Mouse (Mus musculus): ENCODE data around the gene Msi2. TPM values are rescaled to one million over a fixed set of nuclear protein-coding genes. Genes with fewer than 3 reads are reported as not detected.
A peak's percentile ranks its signal among the peaks of the same experiment; 100 is the strongest.

Msi2 gene
- polyA plus RNA-seq, 1 experiment from 2014 or later, result 15.9 TPM

GRCm38 (mm10) chr11:88661444-88662180 lies 56.7 kb downstream of the Msi2 start:
- Histone ChIP-seq H3K4me3 (no peak overlapping the region), H3K9me3 (no peaks in the 10 kb centered on the region), H3K27ac (peak overlapping the region; percentile 60), H3K27me3 (ENCODE audit: insufficient read depth, poor library complexity, severe bottlenecking) (no peaks in the 10 kb centered on the region), H3K36me3 (peaks cover 62% of the 10 kb centered on the region), H3K4me1 (peaks cover 67% of the 10 kb centered on the region)
- no peak for DNase-seq (ENCODE audit: low spot score)
- 76% methylated on average over 11 of the region's 11 CpGs for WGBS

GRCm38 (mm10) chr11:88660404-88660803 lies 57.9 kb downstream of the Msi2 start:
- Histone ChIP-seq H3K27me3 (ENCODE audit: insufficient read depth, poor library complexity, severe bottlenecking) (no peaks in the 10 kb centered on the region), H3K4me1 (peaks cover 69% of the 10 kb centered on the region), H3K36me3 (peaks cover 49% of the 10 kb centered on the region), H3K27ac (no peak overlapping the region), H3K9me3 (no peaks in the 10 kb centered on the region), H3K4me3 (no peak overlapping the region)
- 89% methylated on average over 9 of the region's 9 CpGs for WGBS
- DNase-seq (ENCODE audit: low spot score), result no peak

GRCm38 (mm10) chr11:88658926-88659325 lies 59.4 kb downstream of the Msi2 start:
- Histone ChIP-seq H3K27ac (no peak overlapping the region), H3K27me3 (ENCODE audit: insufficient read depth, poor library complexity, severe bottlenecking) (no peaks in the 10 kb centered on the region), H3K4me1 (peaks cover 69% of the 10 kb centered on the region), H3K36me3 (peaks cover 47% of the 10 kb centered on the region), H3K4me3 (no peak overlapping the region), H3K9me3 (no peaks in the 10 kb centered on the region)
- DNase-seq (ENCODE audit: low spot score), result no peak
- 88% methylated on average over 5 of the region's 5 CpGs for WGBS

- H3K4me1 ChIP-seq, result peaks cover 71% of the 10 kb centered on the region
- H3K4me3 ChIP-seq, result 0 out of 2 replicates have a peak overlapping the region, but pooled peaks have one; percentile 1
- no peaks in the 10 kb centered on the region for H3K27me3 ChIP-seq (ENCODE audit: insufficient read depth, poor library complexity, severe bottlenecking)
- H3K27ac ChIP-seq, result peak overlapping the region; percentile 37; the same call in 1 of the 2 replicates
- WGBS, result 56% methylated on average over 8 of the region's 8 CpGs
- H3K36me3 ChIP-seq, result peaks cover 34% of the 10 kb centered on the region
- no peaks in the 10 kb centered on the region for H3K9me3 ChIP-seq
- no peak for DNase-seq (ENCODE audit: low spot score)
These were observed 62.5 kb downstream of the Msi2 start for GRCm38 (mm10) chr11:88655786-88656185.

GRCm38 (mm10) chr11:88655214-88655566 lies 63.1 kb downstream of the Msi2 start:
- no peak for DNase-seq (ENCODE audit: low spot score)
- 0 out of 2 replicates have a peak overlapping the region, but pooled peaks have one; percentile 57 for H3K27ac ChIP-seq
- WGBS, result 77% methylated on average over 3 of the region's 3 CpGs
- H3K9me3 ChIP-seq, result no peaks in the 10 kb centered on the region
- no peak overlapping the region for H3K4me3 ChIP-seq
- peaks cover 72% of the 10 kb centered on the region for H3K4me1 ChIP-seq
- peaks cover 28% of the 10 kb centered on the region for H3K36me3 ChIP-seq
- H3K27me3 ChIP-seq (ENCODE audit: insufficient read depth, poor library complexity, severe bottlenecking), result no peaks in the 10 kb centered on the region

GRCm38 (mm10) chr11:88654391-88655213 lies 63.7 kb downstream of the Msi2 start:
- Histone ChIP-seq H3K4me3 (no peak overlapping the region), H3K27me3 (ENCODE audit: insufficient read depth, poor library complexity, severe bottlenecking) (no peaks in the 10 kb centered on the region), H3K9me3 (no peaks in the 10 kb centered on the region), H3K4me1 (peaks cover 74% of the 10 kb centered on the region), H3K36me3 (peaks cover 26% of the 10 kb centered on the region), H3K27ac (peak overlapping the region; percentile 69)
- DNase-seq (ENCODE audit: low spot score), result no peak
- whole genome bisulfite sequencing, result 61% methylated on average over 18 of the region's 18 CpGs

- DNase-seq (ENCODE audit: low spot score), result no peak
- H3K27ac ChIP-seq, result peak overlapping the region; percentile 52; the same call in 1 of the 2 replicates
- no peaks in the 10 kb centered on the region for H3K9me3 ChIP-seq
- H3K4me3 ChIP-seq, result no peak overlapping the region
- peaks cover 90% of the 10 kb centered on the region for H3K4me1 ChIP-seq
- WGBS, result 64% methylated on average over 4 of the region's 4 CpGs
- H3K36me3 ChIP-seq, result peaks cover 27% of the 10 kb centered on the region; the same call in 1 of the 2 replicates
- H3K27me3 ChIP-seq (ENCODE audit: insufficient read depth, poor library complexity, severe bottlenecking), result no peaks in the 10 kb centered on the region
These were observed 68.0 kb downstream of the Msi2 start for GRCm38 (mm10) chr11:88650275-88650674.

GRCm38 (mm10) chr11:88649009-88649408 lies 69.3 kb downstream of the Msi2 start:
- Histone ChIP-seq H3K36me3 (peaks cover 29% of the 10 kb centered on the region; the same call in 1 of the 2 replicates), H3K4me3 (no peak overlapping the region), H3K4me1 (peaks cover 89% of the 10 kb centered on the region), H3K9me3 (no peaks in the 10 kb centered on the region), H3K27me3 (ENCODE audit: insufficient read depth, poor library complexity, severe bottlenecking) (no peaks in the 10 kb centered on the region), H3K27ac (peak overlapping the region; percentile 42; the same call in 1 of the 2 replicates)
- WGBS, result 63% methylated on average over 2 of the region's 2 CpGs
- no peak for DNase-seq (ENCODE audit: low spot score)

- Histone ChIP-seq H3K4me3 (0 out of 2 replicates have a peak overlapping the region, but pooled peaks have one; percentile 2), H3K27ac (0 out of 2 replicates have a peak overlapping the region, but pooled peaks have one; percentile 5), H3K9me3 (no peaks in the 10 kb centered on the region), H3K27me3 (ENCODE audit: insufficient read depth, poor library complexity, severe bottlenecking) (no peaks in the 10 kb centered on the region), H3K36me3 (peaks cover 34% of the 10 kb centered on the region; the same call in 1 of the 2 replicates), H3K4me1 (peaks cover 88% of the 10 kb centered on the region)
- 51% methylated on average over 5 of the region's 5 CpGs for WGBS
- DNase-seq (ENCODE audit: low spot score), result no peak
These were observed 69.9 kb downstream of the Msi2 start for GRCm38 (mm10) chr11:88648407-88648806.

- Histone ChIP-seq H3K27ac (no peak overlapping the region), H3K9me3 (no peaks in the 10 kb centered on the region), H3K36me3 (peaks cover 32% of the 10 kb centered on the region; the same call in 1 of the 2 replicates), H3K4me1 (peaks cover 74% of the 10 kb centered on the region), H3K27me3 (ENCODE audit: insufficient read depth, poor library complexity, severe bottlenecking) (no peaks in the 10 kb centered on the region), H3K4me3 (no peak overlapping the region)
- DNase-seq (ENCODE audit: low spot score), result no peak
- WGBS, result 90% methylated on average over 6 of the region's 6 CpGs
These were observed 71.8 kb downstream of the Msi2 start for GRCm38 (mm10) chr11:88646493-88646892.

GRCm38 (mm10) chr11:88645821-88646220 lies 72.5 kb downstream of the Msi2 start:
- DNase-seq (ENCODE audit: low spot score), result no peak

GRCm38 (mm10) chr11:88644719-88645118 lies 73.6 kb downstream of the Msi2 start:
- Histone ChIP-seq H3K4me3 (no peak overlapping the region), H3K27me3 (ENCODE audit: insufficient read depth, poor library complexity, severe bottlenecking) (no peaks in the 10 kb centered on the region), H3K27ac (no peak overlapping the region), H3K4me1 (peaks cover 71% of the 10 kb centered on the region), H3K36me3 (peaks cover 44% of the 10 kb centered on the region; the same call in 1 of the 2 replicates), H3K9me3 (no peaks in the 10 kb centered on the region)
- no peak for DNase-seq (ENCODE audit: low spot score)
- WGBS, result 63% methylated on average over 7 of the region's 7 CpGs

More at GRCm38 (mm10) chr11:88645821-88646220, 72.5 kb downstream of the Msi2 start:
- peaks cover 39% of the 10 kb centered on the region; the same call in 1 of the 2 replicates for H3K36me3 ChIP-seq
- no peaks in the 10 kb centered on the region for H3K9me3 ChIP-seq
- H3K27ac ChIP-seq, result no peak overlapping the region
- WGBS, result 73% methylated on average over 7 of the region's 7 CpGs
- peaks cover 77% of the 10 kb centered on the region for H3K4me1 ChIP-seq
- H3K27me3 ChIP-seq (ENCODE audit: insufficient read depth, poor library complexity, severe bottlenecking), result no peaks in the 10 kb centered on the region
- no peak overlapping the region for H3K4me3 ChIP-seq

- Histone ChIP-seq H3K4me3 (no peak overlapping the region), H3K4me1 (peaks cover 64% of the 10 kb centered on the region), H3K9me3 (no peaks in the 10 kb centered on the region), H3K27me3 (ENCODE audit: insufficient read depth, poor library complexity, severe bottlenecking) (no peaks in the 10 kb centered on the region), H3K36me3 (peaks cover 23% of the 10 kb centered on the region; the same call in 1 of the 2 replicates), H3K27ac (peak overlapping the region; percentile 42; the same call in 1 of the 2 replicates)
- 68% methylated on average over 4 of the region's 4 CpGs for WGBS
- DNase-seq (ENCODE audit: low spot score), result no peak
These were observed 78.5 kb downstream of the Msi2 start for GRCm38 (mm10) chr11:88639862-88640261.
